Mouse (Mus musculus) subcutaneous adipose tissue, adult 2 months (tissue): Measurements from ENCODE around the gene 1700015F17Rik. TPM values are rescaled to one million over a fixed set of nuclear protein-coding genes. Genes with fewer than 3 reads are reported as not detected.

ENCODE experiments used
- polyA plus RNA-seq: library from polyadenylated mRNA; depleted of rRNA; stranded (reverse); fragments of >200 nt; gene quantifications from 2 replicates; pipeline ENCODE4 v1.2.3, GENCODE M21; 2012; ENCODE audit warnings: low replicate concordance; rRNA removed

The 1700015F17Rik gene
- not detected in 2 replicates for polyA plus RNA-seq

GRCm38 (mm10) chr5:5479043-5479442 is at the start of gene 1700015F17Rik:
TSS of gene 1700015F17Rik (minus strand) at chr5:5479143.

GRCm38 (mm10) chr5:5514196-5515076 is 35.5 kb upstream of the 1700015F17Rik start, which contains the start of gene Cldn12:
TSS of gene Cldn12 (minus strand) at chr5:5514958.

GRCm38 (mm10) chr5:5419992-5420455 is 58.9 kb downstream of the 1700015F17Rik start, which contains the start of gene Cdk14:
TSS of gene Cdk14 (minus strand) at chr5:5420312.

Other genes starting within 250 kb of the 1700015F17Rik start
- 11.0 and 17.8 TPM in 2 replicates for gene Cdk14, start 58.8 kb downstream of the 1700015F17Rik start, polyA plus RNA-seq
- 16.6 and 22.5 TPM in 2 replicates for gene Cldn12, start 35.8 kb upstream of the 1700015F17Rik start, polyA plus RNA-seq
- 3.5 and 4.3 TPM in 2 replicates for gene Gtpbp10, start 80.4 kb upstream of the 1700015F17Rik start, polyA plus RNA-seq
- 0.33 and 0.46 TPM in 2 replicates for gene Gm8773, start 94.7 kb upstream of the 1700015F17Rik start, polyA plus RNA-seq
- gene Cfap69, start 185.1 kb upstream of the 1700015F17Rik start, polyA plus RNA-seq: 0.24 and 3.5 TPM in 2 replicates
- 1.5 and 11.7 TPM in 2 replicates for gene Steap2, start 215.4 kb upstream of the 1700015F17Rik start, polyA plus RNA-seq